Mouse (Mus musculus): ENCODE data around the gene Gm20547. TPM values are rescaled to one million over a fixed set of nuclear protein-coding genes. Genes with fewer than 3 reads are reported as not detected.

Gm20547 gene
- polyA plus RNA-seq (2012; fragmentation: generic; extraction: Trizol) = not detected

DNA sequence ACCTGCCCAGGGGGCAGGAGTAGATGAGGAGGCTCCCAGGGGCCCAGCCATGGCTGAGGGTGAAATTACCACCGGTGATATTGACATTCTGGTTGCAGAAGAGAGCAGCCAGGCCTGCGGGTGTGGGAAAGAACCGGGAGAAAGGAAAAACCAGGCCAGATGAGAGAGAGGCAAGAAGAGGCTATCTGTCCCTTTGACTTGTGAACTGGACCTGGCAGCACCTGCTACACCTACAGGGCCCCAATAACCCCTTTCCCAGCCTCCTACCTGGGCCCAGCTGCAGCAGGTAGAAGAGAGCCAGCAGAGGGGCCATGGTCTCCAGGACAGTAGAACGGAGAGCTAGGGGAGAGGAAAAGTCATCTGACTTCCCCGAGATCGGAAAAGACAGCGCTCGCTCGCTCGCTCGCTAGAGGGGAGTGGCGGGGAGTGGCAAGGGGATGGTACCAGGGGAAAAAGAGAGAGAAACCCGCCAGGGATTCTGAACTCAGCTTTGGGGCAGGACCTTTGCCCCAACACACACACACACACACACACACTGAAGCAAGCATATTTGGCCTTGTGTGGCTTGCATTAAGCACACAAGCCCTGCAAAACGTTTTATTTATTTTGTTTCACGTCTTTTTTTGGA lies at the start of gene Gm20547:
TSS of gene Gm20547 (minus strand) at position 360 of the 628 bp plus-strand sequence.

DNA sequence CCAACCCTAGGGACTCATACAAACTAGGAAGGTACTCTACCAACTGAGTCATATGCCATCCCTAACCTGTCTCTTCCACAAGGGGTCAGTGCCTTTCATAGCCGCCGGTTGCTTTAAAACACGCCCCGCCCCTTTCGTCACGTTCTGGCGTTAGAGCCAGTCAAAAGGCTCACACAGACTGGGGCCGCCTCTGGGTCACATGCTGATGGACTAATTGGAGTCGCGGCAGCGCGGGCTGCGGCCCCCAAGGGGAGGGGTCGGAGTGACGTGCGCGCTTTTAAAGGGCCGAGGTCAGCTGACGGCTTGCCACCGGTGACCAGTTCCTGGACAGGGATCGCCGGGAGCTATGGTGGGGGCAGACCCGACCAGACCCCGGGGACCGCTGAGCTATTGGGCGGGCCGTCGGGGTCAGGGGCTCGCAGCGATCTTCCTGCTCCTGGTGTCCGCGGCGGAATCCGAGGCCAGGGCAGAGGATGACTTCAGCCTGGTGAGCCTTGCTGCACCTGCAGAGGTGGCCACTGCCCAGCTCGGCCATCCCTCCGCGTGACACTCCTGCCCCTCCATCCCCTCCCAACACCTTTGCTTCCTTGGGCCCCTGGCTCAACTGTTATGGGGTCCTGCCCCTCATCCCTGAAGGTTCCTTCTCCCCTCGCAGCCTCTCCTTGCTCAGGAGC lies 49.4 kb upstream of the Gm20547 start, which contains the start of gene Neu1:
TSS of gene Neu1 (plus strand) at position 193 of the 674 bp plus-strand sequence.

DNA sequence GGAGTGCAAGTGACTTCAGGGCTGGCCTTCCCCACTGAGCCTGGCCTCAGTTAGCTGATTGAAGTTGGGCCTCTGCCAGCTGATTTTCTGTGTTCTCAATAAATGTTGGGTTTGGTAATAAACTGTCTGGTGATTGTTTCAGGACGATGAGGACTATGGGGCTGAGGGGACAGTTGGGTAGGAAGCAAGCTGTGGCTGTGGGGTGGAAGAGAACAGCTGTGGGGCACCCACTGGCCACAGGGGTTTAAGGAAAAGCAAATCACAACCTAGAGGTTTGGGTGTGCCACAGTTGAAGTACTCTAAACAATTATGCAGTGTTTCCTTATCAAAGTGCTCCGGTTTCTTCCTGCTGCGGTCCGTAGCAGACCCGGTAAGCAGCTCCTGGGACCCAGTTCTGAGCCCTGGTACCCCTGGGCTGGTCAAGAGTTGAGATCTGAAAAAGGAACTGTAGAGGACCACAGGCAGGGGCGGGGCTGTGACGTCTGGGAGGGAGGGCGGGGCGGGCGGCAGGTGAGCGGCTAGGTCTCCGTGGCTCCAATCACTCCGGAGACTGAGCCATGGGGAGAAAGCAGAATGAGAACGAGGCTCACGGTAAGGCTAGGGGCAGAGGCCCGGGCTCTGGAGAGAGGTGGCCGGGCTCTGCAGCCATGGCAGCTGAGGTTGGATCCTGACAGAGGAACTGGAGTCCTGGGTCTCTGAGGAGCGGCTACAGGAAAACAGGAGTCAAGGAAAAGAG lies 32.3 kb upstream of the Gm20547 start, which contains the start of gene Slc44a4:
TSS of gene Slc44a4 (plus strand) at position 537 of the 736 bp plus-strand sequence.

DNA sequence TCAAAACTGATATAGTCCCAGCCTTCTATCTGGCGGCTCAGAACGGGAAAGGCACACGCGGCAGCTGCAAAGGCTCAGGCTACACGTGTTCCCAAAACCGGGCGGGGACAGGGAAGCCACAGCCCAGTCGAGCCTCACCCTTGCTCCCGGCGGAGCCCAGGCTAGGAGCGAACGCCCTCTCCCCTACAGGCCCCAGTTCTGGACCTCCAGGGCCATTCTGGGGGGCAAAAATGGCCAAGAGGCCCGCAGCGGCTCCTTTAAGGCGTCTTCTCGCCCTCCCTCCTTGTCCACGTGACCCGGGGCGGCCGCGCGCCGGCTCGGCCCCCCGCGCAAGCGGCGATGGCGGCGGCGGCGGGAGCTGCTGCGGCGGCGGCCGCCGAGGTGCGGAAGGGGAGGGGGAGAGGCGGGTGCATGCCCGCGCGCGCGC lies 16.3 kb upstream of the Gm20547 start, which contains the start of the genes C2 and Ehmt2:
TSS of gene C2 (minus strand) at position 106 of the 427 bp plus-strand sequence.
TSS of gene Ehmt2 (plus strand) at position 310 of the 427 bp plus-strand sequence.

DNA sequence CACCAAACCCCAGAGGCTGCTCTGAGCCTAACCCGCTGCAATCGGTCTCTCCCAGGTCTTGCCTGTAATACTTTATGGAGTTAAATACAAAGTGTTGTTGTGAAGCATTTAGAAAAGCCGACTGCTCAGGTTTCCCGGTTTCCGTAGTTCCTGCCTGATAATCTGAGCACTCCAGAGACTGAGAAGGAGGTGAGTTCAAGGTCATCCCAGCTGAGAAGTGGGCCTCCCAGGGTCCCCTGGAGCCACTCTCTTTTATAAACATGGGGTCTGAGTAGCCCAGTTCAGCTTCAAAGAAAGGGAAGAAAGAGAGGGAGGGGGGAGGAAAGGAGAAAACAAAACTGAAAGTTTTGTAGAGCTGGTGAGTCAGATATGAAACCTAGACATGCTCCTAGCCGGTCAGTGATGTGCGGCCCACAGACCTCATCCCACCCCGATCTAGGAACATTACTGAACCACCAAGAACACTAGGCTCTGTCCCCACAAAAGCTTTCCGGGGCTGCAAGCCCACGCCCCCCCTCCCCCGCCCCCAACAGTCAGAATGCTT lies 2.4 kb downstream of the Gm20547 start, which contains the start of gene Zbtb12:
TSS of gene Zbtb12 (plus strand) at position 148 of the 544 bp plus-strand sequence.

DNA sequence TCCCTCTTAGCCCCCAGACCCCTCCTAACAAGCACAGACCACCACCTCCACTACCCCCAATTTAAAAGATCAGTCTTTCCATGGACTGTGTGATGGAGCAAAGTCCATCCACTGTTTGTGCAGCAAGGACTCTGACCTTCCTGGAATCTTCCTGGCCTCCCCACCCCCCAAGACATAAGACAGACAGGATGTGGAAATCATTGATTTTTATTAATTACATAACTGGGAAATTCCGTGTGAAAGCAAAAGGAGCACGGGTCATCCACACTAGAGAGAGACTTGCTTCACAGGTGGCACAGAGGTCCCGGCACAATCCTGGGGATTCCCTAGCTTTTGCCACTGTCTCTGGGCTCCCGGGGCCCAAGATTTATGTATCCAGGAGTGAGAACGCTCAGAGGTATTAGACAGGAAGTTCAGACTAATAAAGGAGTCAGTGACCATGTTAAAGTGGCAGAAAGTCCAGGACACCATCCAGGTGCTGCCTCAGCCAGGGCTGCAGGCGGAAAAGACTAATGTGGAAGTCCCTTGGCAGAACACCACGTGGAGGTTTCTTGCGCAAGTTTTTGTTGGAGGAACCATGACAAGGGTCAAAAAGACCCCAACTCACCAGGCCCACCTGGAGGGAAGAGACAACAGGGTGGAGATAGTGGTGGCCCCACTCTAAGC lies 19.3 kb downstream of the Gm20547 start, which contains the start of gene Cfb:
TSS of gene Cfb (minus strand) at position 103 of the 666 bp plus-strand sequence.

DNA sequence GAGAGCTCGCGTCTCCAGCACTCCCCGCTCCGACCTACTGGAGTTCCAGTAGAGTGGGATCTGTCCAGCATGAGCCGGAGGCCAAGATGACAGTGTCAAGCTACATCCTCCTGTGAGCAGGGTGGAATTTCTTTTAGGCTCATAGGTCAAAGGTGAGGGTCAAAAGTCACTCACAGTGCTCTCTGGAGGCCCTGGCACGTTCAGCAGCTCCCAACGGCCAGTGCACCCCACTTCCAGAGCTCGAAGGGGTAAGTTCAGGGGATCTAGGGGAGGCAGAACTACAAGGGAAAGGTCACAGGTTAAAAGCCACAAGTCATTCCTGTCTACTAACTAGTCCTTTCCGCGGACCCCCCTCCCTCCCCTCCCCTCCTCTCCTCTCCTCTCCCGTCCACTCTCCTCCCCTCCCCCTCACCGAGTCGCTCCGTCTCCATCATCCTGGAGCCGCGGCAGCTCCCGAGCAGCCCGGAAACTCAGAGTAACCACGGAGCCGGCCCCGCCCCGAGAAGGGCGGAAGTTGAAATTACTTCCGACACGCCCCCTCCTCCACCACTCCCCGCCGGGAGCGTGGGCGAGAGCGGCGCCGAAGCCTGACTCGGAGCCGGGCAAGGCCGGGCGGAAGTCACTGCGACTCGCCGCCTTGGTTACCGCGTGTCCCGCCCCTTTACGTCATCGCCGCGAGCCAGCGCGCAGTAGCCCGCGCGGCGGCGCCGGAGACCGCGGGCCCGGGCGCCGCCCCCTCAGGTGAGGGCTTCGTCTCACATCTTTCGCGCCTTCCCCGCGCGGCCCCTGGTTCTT lies 31.9 kb downstream of the Gm20547 start, which contains the start of the genes Skiv2l and Nelfe:
TSS of gene Skiv2l (minus strand) at position 489 of the 795 bp plus-strand sequence.
TSS of gene Nelfe (plus strand) at position 670 of the 795 bp plus-strand sequence.

DNA sequence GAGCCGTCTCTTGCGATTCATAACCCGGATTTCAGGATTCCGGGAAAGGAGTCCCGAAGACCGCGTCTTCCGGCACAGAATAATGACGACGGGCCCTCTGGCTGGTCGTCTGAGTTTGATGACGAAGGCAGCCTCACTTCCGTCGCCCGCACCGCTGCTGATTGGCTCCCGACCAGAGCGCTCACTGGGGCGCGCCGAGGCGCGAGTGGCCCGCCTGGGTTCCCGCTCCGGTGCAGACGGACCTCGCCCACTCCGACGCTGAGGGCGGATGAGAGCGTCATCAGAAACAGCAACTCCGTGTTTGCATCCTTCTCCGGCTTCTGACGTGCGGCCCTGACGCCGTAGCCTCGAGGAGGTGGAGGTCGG lies 45.0 kb downstream of the Gm20547 start, which contains the start of the genes Stk19 and Dxo:
TSS of gene Stk19 (minus strand) at position 90 of the 366 bp plus-strand sequence.
TSS of gene Dxo (plus strand) at position 164 of the 366 bp plus-strand sequence.

Other genes starting within 250 kb of the Gm20547 start
- gene Fkbpl, start 237.3 kb downstream of the Gm20547 start, polyA plus RNA-seq (2012; fragmentation: generic; extraction: Trizol) = 10 to 100 TPM; 12.6 to 21.7 TPM
- 10 to 100 TPM; 35.2 to 76.3 TPM for gene Atf6b, start 234.9 kb downstream of the Gm20547 start, polyA plus RNA-seq (2012; fragmentation: generic; extraction: Trizol)
- under 1 TPM; 0.04 to 0.46 TPM for gene Tnxb, start 211.5 kb downstream of the Gm20547 start, polyA plus RNA-seq (2012; fragmentation: generic; extraction: Trizol)
- gene C4b, start 138.2 kb downstream of the Gm20547 start, polyA plus RNA-seq (2012; fragmentation: generic; extraction: Trizol) = 1 to 10 TPM in 1 of 2 experiments, under 1 TPM in 1; 0.07 to 1.3 TPM
- gene Cyp21a1, start 77.5 kb downstream of the Gm20547 start, polyA plus RNA-seq (2012; fragmentation: generic; extraction: Trizol) = under 1 TPM in 1 of 2 experiments, not detected in 1; 0.09 TPM
- gene Stk19, start 45.1 kb downstream of the Gm20547 start, polyA plus RNA-seq (2012; fragmentation: generic; extraction: Trizol) = 10 to 100 TPM; 38.4 to 44.5 TPM
- 10 to 100 TPM; 47.7 to 51.0 TPM for gene Dxo, start 45.0 kb downstream of the Gm20547 start, polyA plus RNA-seq (2012; fragmentation: generic; extraction: Trizol)
- 10 to 100 TPM; 19.7 to 48.2 TPM for gene Skiv2l, start 31.8 kb downstream of the Gm20547 start, polyA plus RNA-seq (2012; fragmentation: generic; extraction: Trizol)
- gene Nelfe, start 31.7 kb downstream of the Gm20547 start, polyA plus RNA-seq (2012; fragmentation: generic; extraction: Trizol) = 100 to 1,000 TPM in 1 of 2 experiments, 10 to 100 TPM in 1; 65.1 to 134 TPM
- gene Cfb, start 19.5 kb downstream of the Gm20547 start, polyA plus RNA-seq (2012; fragmentation: generic; extraction: Trizol) = 1 to 10 TPM in 1 of 2 experiments, under 1 TPM in 1; 0.09 to 1.2 TPM
- gene Zbtb12, start 2.6 kb downstream of the Gm20547 start, polyA plus RNA-seq (2012; fragmentation: generic; extraction: Trizol) = 10 to 100 TPM in 1 of 2 experiments, 1 to 10 TPM in 1; 7.9 to 21.3 TPM
- gene C2, start 16.2 kb upstream of the Gm20547 start, polyA plus RNA-seq (2012; fragmentation: generic; extraction: Trizol) = under 1 TPM; 0.44 to 0.51 TPM
- 100 to 1,000 TPM; 206 to 224 TPM for gene Ehmt2, start 16.4 kb upstream of the Gm20547 start, polyA plus RNA-seq (2012; fragmentation: generic; extraction: Trizol)
- gene Slc44a4, start 32.4 kb upstream of the Gm20547 start, polyA plus RNA-seq (2012; fragmentation: generic; extraction: Trizol) = not detected
- gene Neu1, start 49.2 kb upstream of the Gm20547 start, polyA plus RNA-seq (2012; fragmentation: generic; extraction: Trizol) = 10 to 100 TPM in 1 of 2 experiments, 1 to 10 TPM in 1; 6.2 to 20.0 TPM
- 10 to 100 TPM in 1 of 2 experiments, 1 to 10 TPM in 1; 5.1 to 34.0 TPM for gene Hspa1b, start 77.2 kb upstream of the Gm20547 start, polyA plus RNA-seq (2012; fragmentation: generic; extraction: Trizol)
- not detected for gene Gm20481, start 87.9 kb upstream of the Gm20547 start, polyA plus RNA-seq (2012; fragmentation: generic; extraction: Trizol)
- under 1 TPM; 0.08 to 0.32 TPM for gene Hspa1a, start 90.1 kb upstream of the Gm20547 start, polyA plus RNA-seq (2012; fragmentation: generic; extraction: Trizol)
- gene Hspa1l, start 90.7 kb upstream of the Gm20547 start, polyA plus RNA-seq (2012; fragmentation: generic; extraction: Trizol) = 1 to 10 TPM in 1 of 2 experiments, under 1 TPM in 1; 0.16 to 1.9 TPM
- 100 to 1,000 TPM in 1 of 2 experiments, 10 to 100 TPM in 1; 85.9 to 302 TPM for gene Lsm2, start 99.8 kb upstream of the Gm20547 start, polyA plus RNA-seq (2012; fragmentation: generic; extraction: Trizol)
- 100 to 1,000 TPM; 118 to 278 TPM for gene Vars, start 118.9 kb upstream of the Gm20547 start, polyA plus RNA-seq (2012; fragmentation: generic; extraction: Trizol)
- under 1 TPM; 0.02 to 0.09 TPM for gene Vwa7, start 134.5 kb upstream of the Gm20547 start, polyA plus RNA-seq (2012; fragmentation: generic; extraction: Trizol)
- 1 to 10 TPM in 1 of 2 experiments, under 1 TPM in 1; 0.81 to 2.6 TPM for gene Sapcd1, start 146.0 kb upstream of the Gm20547 start, polyA plus RNA-seq (2012; fragmentation: generic; extraction: Trizol)
- gene Msh5, start 164.7 kb upstream of the Gm20547 start, polyA plus RNA-seq (2012; fragmentation: generic; extraction: Trizol) = 1 to 10 TPM; 2.2 to 3.3 TPM
- 100 to 1,000 TPM; 603 to 758 TPM for gene Clic1, start 167.9 kb upstream of the Gm20547 start, polyA plus RNA-seq (2012; fragmentation: generic; extraction: Trizol)
- gene Ddah2, start 177.0 kb upstream of the Gm20547 start, polyA plus RNA-seq (2012; fragmentation: generic; extraction: Trizol) = 100 to 1,000 TPM in 1 of 2 experiments, 10 to 100 TPM in 1; 66.2 to 309 TPM
- 1 to 10 TPM in 1 of 2 experiments, under 1 TPM in 1; 0.11 to 1.9 TPM for gene Ly6g6c, start 183.3 kb upstream of the Gm20547 start, polyA plus RNA-seq (2012; fragmentation: generic; extraction: Trizol)
- gene Mpig6b, start 184.1 kb upstream of the Gm20547 start, polyA plus RNA-seq (2012; fragmentation: generic; extraction: Trizol) = under 1 TPM in 1 of 2 experiments, not detected in 1; 0.14 TPM
- gene Ly6g6e, start 194.9 kb upstream of the Gm20547 start, polyA plus RNA-seq (2012; fragmentation: generic; extraction: Trizol) = not detected
- gene Ly6g6d, start 196.0 kb upstream of the Gm20547 start, polyA plus RNA-seq (2012; fragmentation: generic; extraction: Trizol) = not detected
- not detected for gene Ly6g6f, start 203.6 kb upstream of the Gm20547 start, polyA plus RNA-seq (2012; fragmentation: generic; extraction: Trizol)
- 100 to 1,000 TPM in 1 of 2 experiments, 10 to 100 TPM in 1; 38.3 to 112 TPM for gene Abhd16a, start 207.2 kb upstream of the Gm20547 start, polyA plus RNA-seq (2012; fragmentation: generic; extraction: Trizol)
- gene Ly6g5c, start 226.2 kb upstream of the Gm20547 start, polyA plus RNA-seq (2012; fragmentation: generic; extraction: Trizol) = not detected
- under 1 TPM; 0.12 to 0.45 TPM for gene Ly6g5b, start 233.4 kb upstream of the Gm20547 start, polyA plus RNA-seq (2012; fragmentation: generic; extraction: Trizol)
- gene Gpank1, start 239.4 kb upstream of the Gm20547 start, polyA plus RNA-seq (2012; fragmentation: generic; extraction: Trizol) = 10 to 100 TPM; 21.2 to 31.6 TPM
- 100 to 1,000 TPM; 326 to 608 TPM for gene Csnk2b, start 240.0 kb upstream of the Gm20547 start, polyA plus RNA-seq (2012; fragmentation: generic; extraction: Trizol)
- gene D17H6S53E, start 244.3 kb upstream of the Gm20547 start, polyA plus RNA-seq (2012; fragmentation: generic; extraction: Trizol) = 10 to 100 TPM in 1 of 2 experiments, 1 to 10 TPM in 1; 6.0 to 17.0 TPM